Mouse (Mus musculus): ENCODE measurements around the gene Zic1. TPM values are rescaled to one million over a fixed set of nuclear protein-coding genes. Genes with fewer than 3 reads are reported as not detected.

Gene Zic1
- polyA plus RNA-seq, 1 experiment from 2014 or later = 15.1 TPM

- Histone ChIP-seq H3K36me3 (ENCODE audit: poor library complexity, severe bottlenecking) (no peaks in the 10 kb centered on the region), H3K4me1 (peaks cover 8% of the 10 kb centered on the region), H3K4me3 (no peak overlapping the region), H3K9me3 (replicated peaks) (no peaks in the 10 kb centered on the region), H3K4me2 (peak overlapping the region; percentile 28; the same call in 1 of the 2 replicates), H3K27me3 (peaks cover 95% of the 10 kb centered on the region), H3K9ac (no peak overlapping the region; the same call in 1 of the 2 replicates), H3K27ac (peak overlapping the region; percentile 51)
- 31% methylated on average over 3 of the region's 3 CpGs for WGBS
- no peak for ATAC-seq
Observed at GRCm38 (mm10) chr9:91373811-91374575, 8.4 kb upstream of the Zic1 start.

GRCm38 (mm10) chr9:91371608-91372007, 6.0 kb upstream of the Zic1 start:
- no peaks in the 10 kb centered on the region for H3K9me3 ChIP-seq (replicated peaks)
- H3K27ac ChIP-seq = peak overlapping the region; percentile 83
- peaks cover 92% of the 10 kb centered on the region for H3K27me3 ChIP-seq
- peak overlapping the region; percentile 50 for H3K4me2 ChIP-seq
- WGBS = 24% methylated on average over 4 of the region's 4 CpGs
- no peaks in the 10 kb centered on the region for H3K4me1 ChIP-seq
- no peaks in the 10 kb centered on the region for H3K36me3 ChIP-seq (ENCODE audit: poor library complexity, severe bottlenecking)
- H3K4me3 ChIP-seq = peak overlapping the region; percentile 35
- H3K9ac ChIP-seq = peak overlapping the region; percentile 66; the same call in 1 of the 2 replicates
- no peak for ATAC-seq

GRCm38 (mm10) chr9:91371011-91371410, 5.4 kb upstream of the Zic1 start:
- Histone ChIP-seq H3K27ac (peak overlapping the region; percentile 83), H3K4me2 (peak overlapping the region; percentile 50), H3K9ac (peak overlapping the region; percentile 66; the same call in 1 of the 2 replicates), H3K4me1 (no peaks in the 10 kb centered on the region), H3K27me3 (peaks cover 91% of the 10 kb centered on the region), H3K9me3 (replicated peaks) (no peaks in the 10 kb centered on the region), H3K4me3 (peak overlapping the region; percentile 35), H3K36me3 (ENCODE audit: poor library complexity, severe bottlenecking) (no peaks in the 10 kb centered on the region)
- ATAC-seq = no peak

GRCm38 (mm10) chr9:91370191-91370708, 4.6 kb upstream of the Zic1 start:
- H3K27me3 ChIP-seq = peaks cover 87% of the 10 kb centered on the region
- no peak for ATAC-seq
- WGBS = 14% methylated on average over 6 of the region's 6 CpGs
- no peaks in the 10 kb centered on the region for H3K36me3 ChIP-seq (ENCODE audit: poor library complexity, severe bottlenecking)
- no peaks in the 10 kb centered on the region for H3K9me3 ChIP-seq (replicated peaks)
- peak overlapping the region; percentile 83 for H3K27ac ChIP-seq
- H3K4me1 ChIP-seq = no peaks in the 10 kb centered on the region
- H3K9ac ChIP-seq = peak overlapping the region; percentile 66
- H3K4me3 ChIP-seq = peak overlapping the region; percentile 35
- H3K4me2 ChIP-seq = peak overlapping the region; percentile 50

- H3K4me1 ChIP-seq = 0 out of 2 replicates have a peak, but pooled peaks cover 2% of the 10 kb centered on the region
- peak overlapping the region; percentile 66 for H3K9ac ChIP-seq
- peak overlapping the region; percentile 83 for H3K27ac ChIP-seq
- H3K9me3 ChIP-seq (replicated peaks) = no peaks in the 10 kb centered on the region
- WGBS = 8% methylated on average over 26 of the region's 26 CpGs
- peak overlapping the region; percentile 50 for H3K4me2 ChIP-seq
- no peaks in the 10 kb centered on the region for H3K36me3 ChIP-seq (ENCODE audit: poor library complexity, severe bottlenecking)
- ATAC-seq = no peak
- peak overlapping the region; percentile 35 for H3K4me3 ChIP-seq
- peaks cover 87% of the 10 kb centered on the region for H3K27me3 ChIP-seq
Observed at GRCm38 (mm10) chr9:91369293-91369991, 3.8 kb upstream of the Zic1 start.

GRCm38 (mm10) chr9:91368946-91369292, 3.3 kb upstream of the Zic1 start:
- no peak for ATAC-seq
- Histone ChIP-seq H3K27ac (peak overlapping the region; percentile 83), H3K36me3 (ENCODE audit: poor library complexity, severe bottlenecking) (no peaks in the 10 kb centered on the region), H3K4me3 (peak overlapping the region; percentile 35), H3K27me3 (peaks cover 87% of the 10 kb centered on the region), H3K9ac (peak overlapping the region; percentile 66), H3K9me3 (replicated peaks) (no peaks in the 10 kb centered on the region), H3K4me1 (0 out of 2 replicates have a peak, but pooled peaks cover 5% of the 10 kb centered on the region), H3K4me2 (peak overlapping the region; percentile 50)
- 9% methylated on average over 13 of the region's 13 CpGs for WGBS

GRCm38 (mm10) chr9:91368150-91368549, 2.5 kb upstream of the Zic1 start:
- Histone ChIP-seq H3K27me3 (peaks cover 90% of the 10 kb centered on the region), H3K4me2 (peak overlapping the region; percentile 50), H3K4me3 (peak overlapping the region; percentile 35), H3K9me3 (replicated peaks) (no peaks in the 10 kb centered on the region), H3K27ac (peak overlapping the region; percentile 83), H3K9ac (peak overlapping the region; percentile 66; the same call in 1 of the 2 replicates), H3K4me1 (0 out of 2 replicates have a peak, but pooled peaks cover 5% of the 10 kb centered on the region), H3K36me3 (ENCODE audit: poor library complexity, severe bottlenecking) (no peaks in the 10 kb centered on the region)
- WGBS = 14% methylated on average over 3 of the region's 3 CpGs
- ATAC-seq = no peak

GRCm38 (mm10) chr9:91366999-91367811, 1.6 kb upstream of the Zic1 start:
- WGBS = 1% methylated on average over 30 of the region's 30 CpGs

GRCm38 (mm10) chr9:91366226-91366998, 802 bp upstream of the Zic1 start:
- peak overlapping the region; percentile 83 for H3K27ac ChIP-seq
- peak; percentile 9; the same call in 1 of the 2 replicates for ATAC-seq
- peak overlapping the region; percentile 63 for H3K4me2 ChIP-seq
- peaks cover 82% of the 10 kb centered on the region for H3K27me3 ChIP-seq
- H3K4me1 ChIP-seq = peaks cover 9% of the 10 kb centered on the region; the same call in 1 of the 2 replicates
- no peaks in the 10 kb centered on the region for H3K9me3 ChIP-seq (replicated peaks)
- peaks cover 9% of the 10 kb centered on the region for H3K36me3 ChIP-seq (ENCODE audit: poor library complexity, severe bottlenecking)
- H3K4me3 ChIP-seq = peak overlapping the region; percentile 71
- WGBS = under 1% methylated on average over 17 of the region's 18 CpGs
- H3K9ac ChIP-seq = peak overlapping the region; percentile 62

More at GRCm38 (mm10) chr9:91366999-91367811, 1.6 kb upstream of the Zic1 start:
- H3K9ac ChIP-seq = peak overlapping the region; percentile 62
- H3K27me3 ChIP-seq = peaks cover 87% of the 10 kb centered on the region
- 0 out of 2 replicates have a peak, but pooled peaks cover 5% of the 10 kb centered on the region for H3K4me1 ChIP-seq
- no peaks in the 10 kb centered on the region for H3K9me3 ChIP-seq (replicated peaks)
- H3K4me3 ChIP-seq = peak overlapping the region; percentile 71
- peak overlapping the region; percentile 63 for H3K4me2 ChIP-seq
- peak overlapping the region; percentile 83 for H3K27ac ChIP-seq
- ATAC-seq = no peak
- H3K36me3 ChIP-seq (ENCODE audit: poor library complexity, severe bottlenecking) = peaks cover 1% of the 10 kb centered on the region

GRCm38 (mm10) chr9:91364971-91365501, 574 bp downstream of the Zic1 start:
- under 1% methylated on average over 36 of the region's 42 CpGs for WGBS
- Histone ChIP-seq H3K4me3 (peak overlapping the region; percentile 71), H3K4me1 (peaks cover 9% of the 10 kb centered on the region; the same call in 1 of the 2 replicates), H3K4me2 (peak overlapping the region; percentile 63), H3K9me3 (replicated peaks) (no peaks in the 10 kb centered on the region), H3K27me3 (peaks cover 71% of the 10 kb centered on the region), H3K9ac (peak overlapping the region; percentile 95), H3K27ac (peak overlapping the region; percentile 93), H3K36me3 (ENCODE audit: poor library complexity, severe bottlenecking) (peaks cover 9% of the 10 kb centered on the region)
- ATAC-seq = peak; percentile 34

Measured in forebrain, embryonic 13.5 days (tissue).